Mouse (Mus musculus): Measurements from ENCODE around the gene Rusc1. TPM values are rescaled to one million over a fixed set of nuclear protein-coding genes. Genes with fewer than 3 reads are reported as not detected.
A peak's percentile ranks its signal among the peaks of the same experiment; 100 is the strongest.

Gene Rusc1
- polyA plus RNA-seq, 1 experiment from 2014 or later, result 103 TPM

DNA sequence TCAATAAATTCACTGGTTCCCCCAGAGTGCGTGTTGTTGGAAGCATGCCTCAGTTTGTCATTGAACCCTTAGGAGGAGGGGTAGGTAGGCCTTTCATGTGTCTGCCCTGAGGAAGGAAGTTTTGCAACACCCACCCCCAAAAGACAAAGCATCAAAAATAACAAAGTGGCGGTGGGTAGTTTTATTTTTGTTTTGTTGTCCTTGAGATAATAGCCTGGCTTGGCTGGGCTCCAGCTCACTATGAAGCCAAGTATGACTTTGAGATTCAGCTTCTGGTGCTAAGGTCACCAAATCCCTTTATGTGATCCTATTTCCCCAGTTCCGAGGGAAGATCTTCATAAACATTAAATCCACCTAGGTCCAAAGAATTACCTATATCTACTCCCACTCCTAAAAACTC, 31.1 kb upstream of the Rusc1 start:
- no peak for ATAC-seq
- Histone ChIP-seq H3K36me3 (ENCODE audit: control insufficient read depth, insufficient read depth, low read length) (no peaks in the 10 kb centered on the region), H3K9me3 (replicated peaks; ENCODE audit: control insufficient read depth, low read length, poor library complexity, severe bottlenecking) (no peaks in the 10 kb centered on the region), H3K4me1 (ENCODE audit: control insufficient read depth, insufficient read depth, low read length) (no peaks in the 10 kb centered on the region), H3K27me3 (ENCODE audit: control insufficient read depth, insufficient read depth, low read depth, low read length) (no peaks in the 10 kb centered on the region), H3K27ac (ENCODE audit: low read length) (no peak overlapping the region), H3K4me2 (ENCODE audit: low read length) (no peak overlapping the region), H3K4me3 (ENCODE audit: low read depth, low read length) (no peak overlapping the region), H3K9ac (ENCODE audit: low read depth, low read length) (no peak overlapping the region)
- WGBS, result 82% methylated on average over 3 of the region's 3 CpGs

DNA sequence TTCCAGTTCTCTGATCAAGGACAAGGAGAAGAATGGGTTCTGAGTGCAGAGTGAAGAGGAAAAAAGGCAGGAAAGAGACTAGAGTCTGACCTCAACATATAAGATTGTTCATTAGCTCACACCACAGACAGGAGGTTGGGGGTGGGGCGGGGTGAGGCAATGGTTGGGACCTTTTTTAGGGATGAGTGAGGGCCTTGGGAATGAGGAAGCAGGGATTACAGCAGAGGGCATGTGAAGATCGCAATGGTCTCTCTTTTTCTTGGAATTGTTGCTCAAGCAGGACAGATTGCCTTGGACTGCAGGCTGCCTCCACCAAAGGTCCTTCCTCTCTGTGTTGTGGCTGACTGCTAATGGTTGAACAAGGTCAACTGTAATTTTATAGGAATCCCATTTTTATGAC, 30.2 kb upstream of the Rusc1 start:
- H3K36me3 ChIP-seq (ENCODE audit: control insufficient read depth, insufficient read depth, low read length), result no peaks in the 10 kb centered on the region
- H3K4me3 ChIP-seq (ENCODE audit: low read depth, low read length), result no peak overlapping the region
- no peaks in the 10 kb centered on the region for H3K9me3 ChIP-seq (replicated peaks; ENCODE audit: control insufficient read depth, low read length, poor library complexity, severe bottlenecking)
- H3K27me3 ChIP-seq (ENCODE audit: control insufficient read depth, insufficient read depth, low read depth, low read length), result no peaks in the 10 kb centered on the region
- 72% methylated on average over 2 of the region's 2 CpGs for WGBS
- H3K4me2 ChIP-seq (ENCODE audit: low read length), result no peak overlapping the region
- H3K27ac ChIP-seq (ENCODE audit: low read length), result no peak overlapping the region
- H3K9ac ChIP-seq (ENCODE audit: low read depth, low read length), result no peak overlapping the region
- no peak for ATAC-seq
- no peaks in the 10 kb centered on the region for H3K4me1 ChIP-seq (ENCODE audit: control insufficient read depth, insufficient read depth, low read length)

DNA sequence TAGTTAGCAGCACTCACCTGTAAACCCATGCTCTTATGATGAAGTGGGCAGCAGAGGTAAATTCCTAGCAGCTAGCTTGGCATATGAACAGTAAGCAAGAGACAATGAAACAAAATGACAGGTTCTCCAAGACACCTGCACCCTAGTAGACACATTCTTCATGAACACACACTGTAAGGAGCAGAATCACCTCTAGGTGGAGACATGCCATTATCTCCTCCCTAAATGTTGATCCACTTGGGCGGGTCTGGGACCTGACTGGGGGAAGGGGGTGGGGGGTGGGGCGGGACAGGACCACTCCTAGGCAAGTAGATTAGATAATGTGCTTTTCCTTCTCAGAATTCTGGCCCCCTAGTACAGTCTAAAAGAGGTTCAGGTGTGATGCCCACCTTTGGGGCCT, 22.4 kb upstream of the Rusc1 start:
- H3K27me3 ChIP-seq (ENCODE audit: control insufficient read depth, insufficient read depth, low read depth, low read length), result no peaks in the 10 kb centered on the region
- no peaks in the 10 kb centered on the region for H3K4me1 ChIP-seq (ENCODE audit: control insufficient read depth, insufficient read depth, low read length)
- WGBS, result 11% methylated on average over 2 of the region's 2 CpGs
- H3K9me3 ChIP-seq (replicated peaks; ENCODE audit: control insufficient read depth, low read length, poor library complexity, severe bottlenecking), result no peaks in the 10 kb centered on the region
- no peak overlapping the region for H3K4me3 ChIP-seq (ENCODE audit: low read depth, low read length)
- H3K36me3 ChIP-seq (ENCODE audit: control insufficient read depth, insufficient read depth, low read length), result no peaks in the 10 kb centered on the region
- no peak overlapping the region for H3K4me2 ChIP-seq (ENCODE audit: low read length)
- no peak for ATAC-seq
- no peak overlapping the region for H3K27ac ChIP-seq (ENCODE audit: low read length)
- H3K9ac ChIP-seq (ENCODE audit: low read depth, low read length), result no peak overlapping the region

DNA sequence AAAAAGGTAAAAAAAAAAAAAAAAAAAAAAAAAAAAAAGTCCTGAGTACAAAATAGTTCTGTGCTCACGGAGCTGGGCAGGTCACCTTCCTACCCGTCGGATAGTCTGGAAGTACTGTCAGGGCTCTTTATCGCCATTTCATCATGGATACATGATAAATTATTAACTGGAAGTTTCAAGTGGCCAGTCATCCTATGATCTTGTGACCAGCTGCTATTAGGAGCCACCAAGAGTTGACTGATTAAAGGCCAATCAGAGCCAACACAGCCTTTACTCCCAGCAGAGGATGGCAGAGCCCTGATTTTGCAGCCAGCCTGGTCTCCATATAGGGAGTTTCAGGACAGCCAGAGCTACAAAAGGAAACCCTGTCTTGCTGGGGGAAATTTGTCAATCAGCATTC, 19.9 kb upstream of the Rusc1 start:
- H3K9me3 ChIP-seq (replicated peaks; ENCODE audit: control insufficient read depth, low read length, poor library complexity, severe bottlenecking), result no peaks in the 10 kb centered on the region
- no peak overlapping the region for H3K27ac ChIP-seq (ENCODE audit: low read length)
- ATAC-seq, result no peak
- no peaks in the 10 kb centered on the region for H3K27me3 ChIP-seq (ENCODE audit: control insufficient read depth, insufficient read depth, low read depth, low read length)
- H3K4me2 ChIP-seq (ENCODE audit: low read length), result no peak overlapping the region
- no peaks in the 10 kb centered on the region for H3K4me1 ChIP-seq (ENCODE audit: control insufficient read depth, insufficient read depth, low read length)
- no peaks in the 10 kb centered on the region for H3K36me3 ChIP-seq (ENCODE audit: control insufficient read depth, insufficient read depth, low read length)
- H3K4me3 ChIP-seq (ENCODE audit: low read depth, low read length), result no peak overlapping the region
- no peak overlapping the region for H3K9ac ChIP-seq (ENCODE audit: low read depth, low read length)
- WGBS, result 88% methylated on average over 4 of the region's 4 CpGs

DNA sequence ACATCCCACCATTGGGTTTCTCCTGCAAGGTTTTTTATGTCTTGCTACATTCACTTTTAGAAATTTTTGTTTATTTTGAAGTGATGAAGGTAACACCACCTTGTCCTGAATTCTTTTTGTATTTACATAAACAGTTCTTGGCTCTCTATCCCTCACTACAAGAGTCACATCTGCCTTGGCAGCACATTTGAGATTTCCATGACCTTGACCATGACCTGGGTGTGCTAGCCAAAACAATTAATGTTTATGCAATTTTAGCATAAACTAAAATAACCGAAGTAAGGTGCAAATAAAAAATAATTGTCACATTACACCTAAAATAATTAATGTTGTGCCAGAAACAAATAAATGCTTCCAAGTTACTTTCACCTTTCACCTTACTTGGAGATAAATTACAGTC, 15.0 kb upstream of the Rusc1 start:
- ATAC-seq, result no peak

DNA sequence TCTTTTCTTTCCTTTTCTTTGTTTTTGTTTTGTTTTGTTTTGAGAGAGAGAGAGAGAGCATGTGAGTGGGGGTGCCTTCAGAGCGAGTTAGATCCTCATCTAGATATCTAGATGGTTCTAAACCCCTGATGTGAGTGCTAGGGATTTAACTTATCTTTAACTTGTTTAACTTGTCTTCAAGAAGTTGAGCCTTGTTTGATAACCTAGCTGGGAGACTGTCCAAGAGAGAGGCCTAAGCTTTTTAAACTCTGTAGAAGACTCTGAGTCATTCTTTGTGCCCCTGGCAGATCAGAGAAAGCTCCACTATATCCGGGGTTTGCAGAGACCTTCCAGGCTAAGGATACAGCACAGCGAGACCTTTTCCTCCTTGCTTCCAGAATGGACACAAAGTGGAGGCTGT, 14.4 kb upstream of the Rusc1 start:
- H3K4me1 ChIP-seq (ENCODE audit: control insufficient read depth, insufficient read depth, low read length), result peaks cover under 1% of the 10 kb centered on the region; the same call in 1 of the 2 replicates
- no peaks in the 10 kb centered on the region for H3K9me3 ChIP-seq (replicated peaks; ENCODE audit: control insufficient read depth, low read length, poor library complexity, severe bottlenecking)
- ATAC-seq, result no peak
- H3K27me3 ChIP-seq (ENCODE audit: control insufficient read depth, insufficient read depth, low read depth, low read length), result no peaks in the 10 kb centered on the region
- 76% methylated on average over 3 of the region's 3 CpGs for WGBS
- no peak overlapping the region for H3K4me3 ChIP-seq (ENCODE audit: low read depth, low read length)
- no peak overlapping the region for H3K4me2 ChIP-seq (ENCODE audit: low read length)
- no peak overlapping the region for H3K27ac ChIP-seq (ENCODE audit: low read length)
- H3K9ac ChIP-seq (ENCODE audit: low read depth, low read length), result no peak overlapping the region
- no peaks in the 10 kb centered on the region for H3K36me3 ChIP-seq (ENCODE audit: control insufficient read depth, insufficient read depth, low read length)

More for the DNA sequence above, 15.0 kb upstream of the Rusc1 start:
- no peaks in the 10 kb centered on the region for H3K4me1 ChIP-seq (ENCODE audit: control insufficient read depth, insufficient read depth, low read length)
- 67% methylated on average over 1 of the region's 1 CpGs for WGBS
- H3K4me2 ChIP-seq (ENCODE audit: low read length), result no peak overlapping the region
- H3K27ac ChIP-seq (ENCODE audit: low read length), result no peak overlapping the region
- H3K9me3 ChIP-seq (replicated peaks; ENCODE audit: control insufficient read depth, low read length, poor library complexity, severe bottlenecking), result no peaks in the 10 kb centered on the region
- no peak overlapping the region for H3K9ac ChIP-seq (ENCODE audit: low read depth, low read length)
- no peaks in the 10 kb centered on the region for H3K27me3 ChIP-seq (ENCODE audit: control insufficient read depth, insufficient read depth, low read depth, low read length)
- H3K36me3 ChIP-seq (ENCODE audit: control insufficient read depth, insufficient read depth, low read length), result no peaks in the 10 kb centered on the region
- no peak overlapping the region for H3K4me3 ChIP-seq (ENCODE audit: low read depth, low read length)

DNA sequence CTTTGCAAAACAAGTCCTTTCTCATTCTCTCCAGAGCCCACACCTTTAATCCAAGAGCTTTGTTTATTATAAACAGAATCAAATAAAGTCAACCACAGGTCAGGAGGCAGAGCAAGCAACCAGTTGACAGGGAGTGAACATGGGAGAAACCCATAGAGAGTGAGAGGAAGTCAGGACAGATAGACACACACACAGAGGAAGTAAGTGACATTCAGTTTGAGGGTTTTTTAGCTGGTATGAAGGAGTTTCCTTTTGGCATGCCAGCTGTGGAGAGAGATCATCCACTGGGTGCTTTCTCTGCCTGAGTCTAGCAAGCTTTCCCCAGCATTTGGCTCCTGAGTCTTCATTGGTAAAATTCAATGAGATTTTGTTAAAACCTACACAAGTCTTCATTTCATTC, 13.8 kb upstream of the Rusc1 start:
- Histone ChIP-seq H3K9me3 (replicated peaks; ENCODE audit: control insufficient read depth, low read length, poor library complexity, severe bottlenecking) (no peaks in the 10 kb centered on the region), H3K4me3 (ENCODE audit: low read depth, low read length) (no peak overlapping the region)
- no peak for ATAC-seq

DNA sequence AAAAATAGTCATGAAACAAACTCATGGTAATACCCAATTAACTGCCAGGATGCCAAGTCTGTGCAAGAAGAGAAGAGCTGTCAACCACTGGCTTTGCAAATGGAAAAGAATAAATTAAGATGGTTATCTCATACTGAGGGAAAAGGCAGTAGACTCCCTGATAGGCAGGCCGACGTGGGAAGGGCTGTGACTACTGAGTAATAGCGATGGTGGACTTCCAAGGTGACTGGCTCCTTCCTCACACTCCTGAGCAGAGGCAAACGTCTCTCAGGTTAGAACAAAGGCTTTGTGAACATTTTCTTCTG, 10.1 kb upstream of the Rusc1 start:
- no peak overlapping the region for H3K4me3 ChIP-seq (ENCODE audit: low read depth, low read length)
- H3K4me2 ChIP-seq (ENCODE audit: low read length), result no peak overlapping the region
- no peaks in the 10 kb centered on the region for H3K9me3 ChIP-seq (replicated peaks; ENCODE audit: control insufficient read depth, low read length, poor library complexity, severe bottlenecking)
- no peaks in the 10 kb centered on the region for H3K27me3 ChIP-seq (ENCODE audit: control insufficient read depth, insufficient read depth, low read depth, low read length)
- WGBS, result 71% methylated on average over 4 of the region's 4 CpGs
- no peak for ATAC-seq
- no peaks in the 10 kb centered on the region for H3K36me3 ChIP-seq (ENCODE audit: control insufficient read depth, insufficient read depth, low read length)
- no peak overlapping the region for H3K9ac ChIP-seq (ENCODE audit: low read depth, low read length)
- H3K4me1 ChIP-seq (ENCODE audit: control insufficient read depth, insufficient read depth, low read length), result peaks cover 20% of the 10 kb centered on the region
- H3K27ac ChIP-seq (ENCODE audit: low read length), result no peak overlapping the region

More for the DNA sequence above, 13.8 kb upstream of the Rusc1 start:
- no peaks in the 10 kb centered on the region for H3K27me3 ChIP-seq (ENCODE audit: control insufficient read depth, insufficient read depth, low read depth, low read length)
- no peak overlapping the region for H3K4me2 ChIP-seq (ENCODE audit: low read length)
- no peak overlapping the region for H3K9ac ChIP-seq (ENCODE audit: low read depth, low read length)
- no peak overlapping the region for H3K27ac ChIP-seq (ENCODE audit: low read length)
- H3K36me3 ChIP-seq (ENCODE audit: control insufficient read depth, insufficient read depth, low read length), result no peaks in the 10 kb centered on the region
- peaks cover 2% of the 10 kb centered on the region; the same call in 1 of the 2 replicates for H3K4me1 ChIP-seq (ENCODE audit: control insufficient read depth, insufficient read depth, low read length)

DNA sequence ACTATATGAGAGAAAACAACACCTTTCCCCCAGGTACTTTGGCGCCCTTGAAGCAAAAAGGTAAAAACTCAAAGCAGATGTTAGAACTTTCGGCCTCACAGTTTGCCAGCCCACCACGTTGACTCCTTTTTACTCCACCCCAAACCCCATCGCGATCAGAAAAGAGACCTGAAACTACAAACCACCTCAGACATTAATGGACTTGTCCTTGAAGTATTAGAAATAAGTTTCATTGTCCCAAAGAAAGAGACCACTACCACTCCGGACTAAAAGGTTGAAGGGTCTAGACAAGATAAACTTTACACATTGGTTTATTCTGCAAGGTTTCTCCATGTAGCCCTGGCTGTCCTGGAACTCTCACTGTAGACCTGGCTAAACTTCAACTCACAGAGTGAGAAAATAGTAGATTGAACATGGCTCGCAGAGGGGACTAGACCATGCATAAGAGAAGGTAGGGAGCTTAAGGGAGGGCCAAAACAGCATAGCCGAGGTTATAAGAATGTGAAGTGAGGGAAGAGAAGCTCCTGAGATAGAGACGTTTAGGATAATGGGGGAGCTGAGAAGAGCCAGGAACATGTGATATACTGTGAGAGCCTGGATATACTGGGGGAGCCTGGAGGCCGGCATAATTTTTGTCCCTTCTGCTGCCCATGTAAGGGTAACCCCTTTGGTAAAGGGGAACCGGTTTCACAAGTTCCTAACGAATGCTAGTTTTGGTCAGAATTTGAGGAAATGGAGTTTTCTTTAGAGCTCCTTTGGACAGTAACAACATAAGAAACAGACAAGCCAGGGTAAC, 9.6 kb upstream of the Rusc1 start:
- peak overlapping the region; percentile 52 for H3K4me2 ChIP-seq (ENCODE audit: low read length)
- H3K36me3 ChIP-seq (ENCODE audit: control insufficient read depth, insufficient read depth, low read length), result no peaks in the 10 kb centered on the region
- H3K9me3 ChIP-seq (replicated peaks; ENCODE audit: control insufficient read depth, low read length, poor library complexity, severe bottlenecking), result no peaks in the 10 kb centered on the region
- H3K9ac ChIP-seq (ENCODE audit: low read depth, low read length), result no peak overlapping the region
- ATAC-seq, result no peak
- peak overlapping the region; percentile 56 for H3K4me3 ChIP-seq (ENCODE audit: low read depth, low read length)
- WGBS, result 65% methylated on average over 12 of the region's 12 CpGs
- H3K4me1 ChIP-seq (ENCODE audit: control insufficient read depth, insufficient read depth, low read length), result peaks cover 20% of the 10 kb centered on the region
- H3K27me3 ChIP-seq (ENCODE audit: control insufficient read depth, insufficient read depth, low read depth, low read length), result no peaks in the 10 kb centered on the region
- H3K27ac ChIP-seq (ENCODE audit: low read length), result peak overlapping the region; percentile 83
